Comparison of ENCODE assay signal across 8 mouse cellular contexts in genomic region chr4:106804201-106804909, GRCm38 (mm10). TPM values are rescaled to one million over a fixed set of nuclear protein-coding genes. Genes with fewer than 3 reads are reported as not detected.
DNase-seq lines count a peak whose midpoint lies in the region; ATAC-seq and TF ChIP-seq lines count a peak whose summit lies in the region.

No protein-coding gene starts in this region.

- H3K27ac ChIP-seq in ES-E14 (ENCODE audit: insufficient read depth, low read depth, low read length, poor library complexity, severe bottlenecking), result no peak overlapping the region
- no peak overlapping the region for H3K27ac ChIP-seq in heart, postnatal 0 days (ENCODE audit: low read depth)
- H3K27ac ChIP-seq in liver, postnatal 0 days (ENCODE audit: low read depth), result peak overlapping the region; percentile 66
- H3K27ac ChIP-seq in neural tube, embryonic 14.5 days (ENCODE audit: low read depth, low read length), result no peak overlapping the region

- TF ChIP-seq EP300 in heart, postnatal 0 days (IDR thresholded peaks at IDR 0.05; ENCODE audit: low read depth), result no peak
- TF ChIP-seq EP300 in liver, postnatal 0 days (IDR thresholded peaks at IDR 0.05; ENCODE audit: low read depth), result 0 out of 2 replicates have a peak, but pooled peaks have one; percentile 60

- no peak for TF ChIP-seq CTCF in heart, postnatal 0 days (IDR thresholded peaks at IDR 0.05; ENCODE audit: low read depth)
- TF ChIP-seq CTCF in liver, postnatal 0 days (IDR thresholded peaks at IDR 0.05; ENCODE audit: low read depth), result no peak

- peak overlapping the region; percentile 8; the same call in 1 of the 2 replicates for H3K9ac ChIP-seq in ES-E14 (ENCODE audit: insufficient read depth, low read depth, low read length, poor library complexity, severe bottlenecking)
- H3K9ac ChIP-seq in heart, postnatal 0 days (replicated peaks; ENCODE audit: low read depth, low read length), result peak overlapping the region; percentile 44; the same call in 1 of the 2 replicates
- peak overlapping the region; percentile 71 for H3K9ac ChIP-seq in liver, postnatal 0 days (replicated peaks)
- H3K9ac ChIP-seq in neural tube, embryonic 14.5 days (replicated peaks; ENCODE audit: low read depth, low read length), result 0 out of 2 replicates have a peak overlapping the region, but pooled peaks have one; percentile 11

- no peaks in the 10 kb centered on the region for H3K36me3 ChIP-seq in ES-E14 (ENCODE audit: control insufficient read depth, insufficient read depth, low read length, poor library complexity, severe bottlenecking)
- H3K36me3 ChIP-seq in heart, postnatal 0 days (replicated peaks; ENCODE audit: control insufficient read depth, insufficient read depth, low read length), result no peaks in the 10 kb centered on the region
- no peaks in the 10 kb centered on the region for H3K36me3 ChIP-seq in liver, postnatal 0 days (replicated peaks; ENCODE audit: insufficient read depth, low read length)
- H3K36me3 ChIP-seq in neural tube, embryonic 14.5 days (ENCODE audit: control insufficient read depth, insufficient read depth, low read length), result no peaks in the 10 kb centered on the region

- DNase-seq in 416B (ENCODE audit: low read depth), result peak; percentile 84
- DNase-seq in ES-E14 (ENCODE audit: low read depth, low spot score), result no peak
- no peak for DNase-seq in heart, postnatal 0 days (ENCODE audit: low spot score)
- DNase-seq in liver, postnatal 0 days, result peak; percentile 66
- no peak for DNase-seq in ovary, postnatal 10 days (ENCODE audit: low spot score)
- no peak for DNase-seq in right cerebral cortex, postnatal 25 days
- DNase-seq in right cerebral cortex, postnatal 36 days (ENCODE audit: low spot score in 2 of 2), result no peak

- in situ Hi-C loops in ES-E14 (cut with MboI; ENCODE audit: low sequenced_read_pairs in 2 of 2, unreplicated experiment in 2 of 2), result loop anchor here in 1 of 2 experiments (25.0 kb wide), 1 partner anchor 558 kb away; the partner anchor contains the start of gene Ndc1

- no peaks in the 10 kb centered on the region for H3K9me3 ChIP-seq in ES-E14 (ENCODE audit: control insufficient read depth, insufficient read depth, low read depth, low read length)
- no peaks in the 10 kb centered on the region for H3K9me3 ChIP-seq in heart, postnatal 0 days (replicated peaks; ENCODE audit: control insufficient read depth, low read length)
- H3K9me3 ChIP-seq in liver, postnatal 0 days (ENCODE audit: low read length), result peaks cover 5% of the 10 kb centered on the region; the same call in 1 of the 2 replicates
- H3K9me3 ChIP-seq in neural tube, embryonic 14.5 days (ENCODE audit: control insufficient read depth, low read length), result no peaks in the 10 kb centered on the region

- whole genome bisulfite sequencing in heart, postnatal 0 days, result 42% methylated on average over 16 of the region's 16 CpGs
- 17% methylated on average over 16 of the region's 16 CpGs for WGBS in liver, postnatal 0 days (ENCODE audit: insufficient replicate concordance)
- WGBS in neural tube, embryonic 14.5 days, result 41% methylated on average over 16 of the region's 16 CpGs

- no peaks in the 10 kb centered on the region for H3K27me3 ChIP-seq in heart, postnatal 0 days (ENCODE audit: control insufficient read depth, insufficient read depth, low read length)
- no peaks in the 10 kb centered on the region for H3K27me3 ChIP-seq in liver, postnatal 0 days (ENCODE audit: insufficient read depth, low read length)
- no peaks in the 10 kb centered on the region for H3K27me3 ChIP-seq in neural tube, embryonic 14.5 days (ENCODE audit: control insufficient read depth, insufficient read depth, low read length)

- ATAC-seq in heart, postnatal 0 days (ENCODE audit: insufficient read depth, low read depth), result no peak
- peak; percentile 91 for ATAC-seq in liver, postnatal 0 days
- ATAC-seq in neural tube, embryonic 14.5 days (ENCODE audit: low read depth), result no peak

- H3K4me3 ChIP-seq in ES-E14 (ENCODE audit: insufficient read depth in 1 of 2, low read depth in 1 of 2, low read length in 2 of 2, poor library complexity in 1 of 2, severe bottlenecking in 1 of 2), result peak overlapping the region; percentile 37 to 49
- H3K4me3 ChIP-seq in heart, postnatal 0 days (ENCODE audit: low read depth, low read length), result peak overlapping the region; percentile 32
- H3K4me3 ChIP-seq in liver, postnatal 0 days (ENCODE audit: low read depth, low read length), result peak overlapping the region; percentile 54
- no peak overlapping the region for H3K4me3 ChIP-seq in neural tube, embryonic 14.5 days (ENCODE audit: low read depth, low read length)

- H3K4me2 ChIP-seq in heart, postnatal 0 days (ENCODE audit: low read depth, low read length), result peak overlapping the region; percentile 54
- H3K4me2 ChIP-seq in liver, postnatal 0 days (ENCODE audit: low read depth, low read length), result peak overlapping the region; percentile 84
- H3K4me2 ChIP-seq in neural tube, embryonic 14.5 days (ENCODE audit: low read depth, low read length), result peak overlapping the region; percentile 22; the same call in 1 of the 2 replicates

- peaks cover 2 to 4% of the 10 kb centered on the region in 2 experiments; a peak in 1 of 4 replicates for H3K4me1 ChIP-seq in ES-E14 (ENCODE audit: control insufficient read depth in 2 of 2, insufficient read depth in 2 of 2, low read length in 2 of 2, poor library complexity in 1 of 2)
- peaks cover 10% of the 10 kb centered on the region; the same call in 1 of the 2 replicates for H3K4me1 ChIP-seq in heart, postnatal 0 days (ENCODE audit: control insufficient read depth, insufficient read depth)
- H3K4me1 ChIP-seq in liver, postnatal 0 days (ENCODE audit: insufficient read depth), result peaks cover 24% of the 10 kb centered on the region
- 0 out of 2 replicates have a peak, but pooled peaks cover 3% of the 10 kb centered on the region for H3K4me1 ChIP-seq in neural tube, embryonic 14.5 days (ENCODE audit: control insufficient read depth, insufficient read depth, low read length)

TF ChIP-seq in ES-E14, 5 proteins besides CTCF, POLR2A, EP300 and RAD21:
- TF ChIP-seq HCFC1 (IDR thresholded peaks at IDR 0.05; ENCODE audit: borderline replicate concordance, insufficient read depth, low read length), result no peak
- TF ChIP-seq ZNF384 (IDR thresholded peaks at IDR 0.05; ENCODE audit: low read depth, low read length), result no peak
- TF ChIP-seq ZC3H11A (IDR thresholded peaks at IDR 0.05; ENCODE audit: borderline replicate concordance, low read depth, low read length), result no peak
- no peak for TF ChIP-seq MAFK (IDR thresholded peaks at IDR 0.05; ENCODE audit: insufficient read depth, low read depth, low read length)
- TF ChIP-seq CHD2 (IDR thresholded peaks at IDR 0.05; ENCODE audit: low read depth, low read length), result no peak

RNA-seq across cellular contexts. Expression of gene Acot11, which starts 0.4 kb away (rescaled TPM):
- 2.1 and 2.5 TPM in 2 replicates for total RNA-seq in ES-E14 (2012; rRNA removed)
- 18.8 and 34.6 TPM in 2 replicates for total RNA-seq in heart, postnatal 0 days (2014; rRNA removed; ENCODE audit: low replicate concordance)
- polyA plus RNA-seq in heart, postnatal 0 days (2015; fragmentation: Nextera tagmentation; extraction: Ambion mirVana), result 5.8 and 6.2 TPM in 2 replicates
- polyA plus RNA-seq in liver, postnatal 0 days (2015; fragmentation: Nextera tagmentation; extraction: Ambion mirVana), result 0.72 and 2.1 TPM in 2 replicates
- polyA plus RNA-seq in neural tube, embryonic 14.5 days (2014; fragmentation: Nextera tagmentation; extraction: Ambion mirVana), result 1.4 and 1.9 TPM in 2 replicates

Comparison
In these comparisons a context has a peak if more than half of its experiments do, and no peak if none do; other contexts are left out.
1. DNase-seq: peak in 416B (single experiment) and liver, postnatal 0 days (single experiment); none in ES-E14 (single experiment), heart, postnatal 0 days (single experiment), ovary, postnatal 10 days (single experiment), right cerebral cortex, postnatal 25 days (single experiment) and right cerebral cortex, postnatal 36 days (0 of 2).
2. H3K9ac ChIP-seq: peak in every context shown above with its lines; median percentile 71 in liver, postnatal 0 days; 44 in heart, postnatal 0 days; 11 in neural tube, embryonic 14.5 days; 8 in ES-E14.
3. H3K4me2 ChIP-seq: peak in every context shown above with its lines; median percentile 84 in liver, postnatal 0 days; 54 in heart, postnatal 0 days; 22 in neural tube, embryonic 14.5 days.